Mouse (Mus musculus) urinary bladder, postnatal 14 days (tissue): Measurements from ENCODE around the gene Lepr.
"Not testable (repeated sequence)": the region's sequence is repeated elsewhere in the genome, so short reads cannot be mapped to it uniquely, and the experiment has no call there.

Experiments used
- DNase-seq: peaks from one replicate; pipeline ENCODE4 v3.0.0; 2021; ENCODE audit warnings: low spot score

Gene Lepr

DNA sequence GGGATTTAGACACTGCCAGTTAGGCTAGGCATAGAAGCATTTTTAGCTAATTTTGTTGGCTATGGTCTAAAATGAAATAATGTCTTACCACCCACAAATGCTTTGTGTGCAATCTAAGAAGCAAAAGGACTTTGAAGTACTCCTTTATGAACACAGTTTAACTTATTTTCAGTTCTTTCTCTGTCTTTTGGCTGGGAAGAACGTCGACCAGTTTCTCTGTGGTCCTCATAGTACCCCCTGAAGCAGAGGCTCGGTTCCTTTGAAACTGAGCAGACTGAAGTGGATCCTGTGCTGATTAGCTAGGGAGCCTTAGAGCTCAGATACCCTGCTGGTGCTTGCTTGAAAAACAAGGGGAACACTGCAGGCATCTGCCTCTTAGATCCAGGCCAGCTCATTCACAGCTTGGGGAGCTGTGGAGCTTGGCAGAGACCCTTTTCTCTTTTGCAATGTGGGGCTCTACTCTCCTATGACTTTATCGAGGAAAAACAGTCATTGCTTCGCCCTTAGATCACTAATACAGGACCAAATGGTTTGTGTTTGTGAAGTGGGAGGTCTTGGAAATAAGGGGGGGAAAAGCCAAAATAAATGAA lies 1.9 kb downstream of the Lepr start:
- DNase-seq, result peak; percentile 6

DNA sequence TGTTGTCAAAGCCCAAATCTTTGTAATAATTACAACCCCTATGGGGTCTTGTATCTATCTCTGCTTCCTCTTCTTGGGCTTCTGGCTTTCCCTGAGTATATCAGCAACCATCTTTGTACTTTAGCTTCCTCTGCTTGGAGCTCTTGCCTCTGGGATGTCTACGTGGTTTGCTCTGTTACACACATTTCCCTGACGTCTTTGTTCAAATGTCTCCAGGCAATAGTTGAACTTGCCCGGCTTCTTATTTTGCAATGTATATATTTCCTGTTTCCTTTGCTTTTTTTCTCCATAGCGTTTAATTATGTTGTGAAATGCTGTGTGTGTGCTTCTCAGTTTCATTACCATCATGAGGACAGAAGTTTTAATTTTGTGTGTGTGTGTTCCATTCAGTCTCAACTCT lies 4.5 kb downstream of the Lepr start:
- DNase-seq, result no peak

DNA sequence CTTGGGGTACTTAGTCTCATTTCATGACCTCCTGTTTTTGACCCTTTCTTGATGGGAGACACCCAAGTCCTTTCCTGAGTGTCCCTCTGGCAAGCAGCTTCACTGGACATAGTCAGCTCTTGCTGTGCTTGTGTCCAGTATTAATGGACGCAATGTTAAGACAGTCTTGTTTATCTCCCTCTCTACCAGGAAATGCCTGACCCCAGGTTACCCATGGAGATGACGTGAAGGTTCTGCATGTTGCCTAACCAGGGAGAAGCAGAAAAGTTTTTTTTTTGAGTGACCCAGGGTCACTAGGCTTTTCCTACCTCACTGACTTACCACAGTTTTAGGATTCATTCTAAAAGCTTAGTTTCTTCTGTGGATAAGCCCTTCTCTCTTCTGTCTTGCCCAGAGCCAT lies 24.8 kb downstream of the Lepr start:
- no peak for DNase-seq

DNA sequence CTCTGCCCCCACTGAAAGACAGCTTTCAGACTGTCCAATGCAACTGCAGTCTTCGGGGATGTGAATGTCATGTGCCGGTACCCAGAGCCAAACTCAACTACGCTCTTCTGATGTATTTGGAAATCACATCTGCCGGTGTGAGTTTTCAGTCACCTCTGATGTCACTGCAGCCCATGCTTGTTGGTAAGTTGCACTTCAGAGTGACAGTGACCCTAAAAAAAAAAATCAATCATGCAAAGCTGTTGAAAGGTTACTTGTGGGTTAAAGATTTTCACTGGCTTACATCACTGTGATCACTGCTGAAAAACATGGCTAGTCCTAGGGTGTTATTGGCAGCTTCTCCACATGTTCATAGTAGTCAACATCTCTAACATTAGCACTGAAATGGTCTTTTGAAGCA lies 28.3 kb downstream of the Lepr start:
- no peak for DNase-seq

DNA sequence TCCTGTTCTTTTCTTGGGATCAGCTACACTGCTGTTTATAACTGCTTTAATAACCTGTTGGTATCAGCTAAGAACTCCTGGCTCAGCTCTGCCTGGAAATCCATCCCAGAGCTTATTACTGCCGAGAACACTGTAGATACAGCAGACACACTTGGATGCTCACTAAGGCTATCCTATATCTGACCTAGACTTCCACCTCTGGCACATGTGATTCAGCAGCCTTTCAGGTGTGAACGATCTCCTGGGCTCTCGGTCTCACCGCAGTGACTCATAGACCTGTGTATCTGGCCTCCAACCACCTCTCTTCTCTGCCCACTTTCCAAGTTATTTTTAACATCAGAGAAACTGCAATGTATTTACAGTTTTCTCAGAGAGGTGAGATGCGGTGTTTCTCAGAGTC lies 43.3 kb downstream of the Lepr start:
- DNase-seq, result no peak

DNA sequence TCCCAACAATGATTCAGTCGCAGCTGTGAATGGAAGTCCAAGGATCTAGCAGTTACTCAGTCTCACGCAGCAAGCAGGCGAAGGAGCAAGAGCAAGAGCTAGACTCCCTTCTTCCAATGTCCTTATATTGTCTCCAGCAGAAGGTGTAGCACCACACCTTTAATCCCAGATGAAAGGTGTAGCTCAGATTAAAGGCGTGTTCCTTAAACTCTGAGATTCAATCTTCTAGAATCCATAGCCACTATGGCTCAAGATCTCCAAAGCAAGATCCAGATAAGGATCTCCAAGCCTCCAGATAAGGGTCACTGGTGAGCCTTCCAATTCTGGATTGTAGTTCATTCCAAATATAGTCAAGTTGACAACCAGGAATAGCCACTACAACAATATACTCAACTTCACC lies 126.7 kb downstream of the Lepr start, which contains the start of gene B020004J07Rik:
Gene B020004J07Rik, minus strand, starts transcription at position 101 of the 400 bp plus-strand sequence.
- DNase-seq, result not testable (repeated sequence)

DNA sequence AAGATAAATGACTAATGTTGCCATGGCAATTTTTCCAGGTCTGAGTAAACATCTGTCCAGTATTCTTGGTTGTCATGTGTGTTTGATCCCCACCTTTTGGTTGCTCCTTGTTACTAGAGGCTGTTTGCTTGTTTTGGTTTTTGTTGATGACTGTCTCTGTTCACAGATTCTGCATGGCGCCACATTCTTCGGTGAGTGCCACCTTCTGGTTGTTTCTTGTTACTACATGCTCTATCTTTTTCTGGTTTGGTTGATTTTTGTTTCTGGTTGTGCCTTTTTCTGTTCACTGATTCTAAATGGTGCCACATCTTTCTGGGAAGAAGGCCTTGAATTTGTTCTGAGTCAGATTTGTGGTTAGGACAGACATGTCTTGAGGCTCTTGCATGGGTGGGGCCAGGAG lies 133.7 kb downstream of the Lepr start:
- no peak for DNase-seq

DNA sequence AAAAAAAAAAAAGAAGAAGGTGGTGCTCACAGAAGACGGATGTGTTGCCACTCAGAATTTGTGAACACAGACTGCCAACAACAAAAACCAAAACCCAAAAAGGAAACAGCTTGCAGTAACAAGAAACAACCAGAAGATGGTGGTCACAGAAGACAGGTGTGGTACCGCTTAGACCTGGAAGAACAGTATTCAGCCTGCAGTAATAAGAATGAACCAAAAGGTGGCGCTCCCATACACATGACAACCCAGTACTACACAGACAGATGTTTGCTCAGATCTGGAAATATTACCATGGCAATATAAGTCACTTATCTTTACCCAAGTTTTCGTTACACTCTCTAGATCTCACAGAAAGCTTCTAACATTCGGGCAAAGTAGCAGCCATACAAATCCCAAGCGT lies 143.7 kb downstream of the Lepr start:
- DNase-seq, result no peak

DNA sequence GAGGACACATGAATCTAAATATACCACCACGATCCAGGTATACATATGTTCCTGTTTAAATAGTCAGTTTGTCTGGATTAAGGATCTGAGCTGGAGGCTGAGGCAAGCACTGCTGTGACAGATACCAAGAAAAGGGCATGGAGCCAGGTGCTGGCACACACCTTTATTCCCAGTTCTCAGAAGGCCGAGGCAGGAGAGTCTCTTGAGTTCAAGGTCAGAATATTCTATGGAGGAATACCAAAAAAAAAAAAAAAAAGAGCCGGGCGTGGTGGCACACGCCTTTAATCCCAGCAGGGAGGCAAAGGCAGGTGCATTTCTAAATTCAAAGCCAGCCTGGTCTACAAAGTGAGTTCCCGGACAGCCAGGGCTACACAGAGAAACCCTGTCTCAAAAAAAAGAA lies 145.1 kb downstream of the Lepr start:
- no peak for DNase-seq
